Mouse (Mus musculus) lung, embryonic 14.5 days (tissue): ENCODE results near the gene Neurog1. TPM values are rescaled to one million over a fixed set of nuclear protein-coding genes. Genes with fewer than 3 reads are reported as not detected.

Experiments used
- ATAC-seq: fragments of 200-750 bp; cut with Nextera tagmentation; 2 replicates; pipeline ENCODE4 v1.8.0; 2017; ENCODE audit warnings: mild to moderate bottlenecking, moderate TSS enrichment, moderate library complexity; ENCODE audit not compliant: insufficient read depth
- DNase-seq: peaks from one replicate; pipeline ENCODE4 v3.0.0-alpha.2; 2015
- H3K27ac ChIP-seq: fragments of 300-500 bp; sonication (generic); 2 replicates; pipeline ENCODE4 v1.5.1; 2014; ENCODE audit warnings: low read depth, mild to moderate bottlenecking, moderate library complexity
- H3K27me3 ChIP-seq: fragments of 300-500 bp; sonication (generic); 2 replicates; pipeline ENCODE4 v1.6.1; 2014; ENCODE audit warnings: low read length, control low read depth; ENCODE audit not compliant: insufficient read depth
- H3K36me3 ChIP-seq: fragments of 300-500 bp; sonication (generic); 2 replicates; pipeline ENCODE4 v1.6.1; 2014; ENCODE audit warnings: control low read depth; ENCODE audit not compliant: insufficient read depth
- H3K4me1 ChIP-seq: fragments of 300-500 bp; sonication (generic); 2 replicates; pipeline ENCODE4 v1.6.1; 2014; ENCODE audit warnings: antibody characterized with exemption, control low read depth; ENCODE audit not compliant: insufficient read depth
- H3K4me2 ChIP-seq: fragments of 300-500 bp; sonication (generic); 2 replicates; pipeline ENCODE4 v1.6.1; 2014; ENCODE audit warnings: mild to moderate bottlenecking
- H3K4me3 ChIP-seq: fragments of 300-500 bp; sonication (generic); 2 replicates; pipeline ENCODE4 v1.5.1; 2014; ENCODE audit warnings: low read depth, low read length
- H3K9ac ChIP-seq: fragments of 300-500 bp; sonication (generic); 2 replicates; pipeline ENCODE4 v1.6.1; 2014
- H3K9me3 ChIP-seq: fragments of 300-500 bp; sonication (generic); 2 replicates; pipeline ENCODE4 v1.6.1; 2016; ENCODE audit warnings: low read depth, low read length, control low read depth
- CTCF ChIP-seq: IDR thresholded peaks from 2 replicates; pipeline ENCODE4 v1.5.1; 2016; ENCODE audit warnings: antibody characterized with exemption, low read depth
- WGBS: fragments of 180-500 bp; shearing (Covaris S2); extraction: QIAGEN DNeasy Blood & Tissue Kit; methylation state at CpG from one replicate; pipeline ENCODE4 v1.1.7; 2014; 5-methylcytosine and 5-hydroxymethylcytosine counted together
- polyA plus RNA-seq: library from polyadenylated mRNA; unstranded; fragments of >200 nt; fragmentation: Nextera tagmentation; extraction: Ambion mirVana; gene quantifications from 2 replicates; pipeline ENCODE4 v1.2.1, GENCODE M21; 2014

Neurog1 gene
- polyA plus RNA-seq, 1 experiment from 2014 or later: not detected

GRCm38 (mm10) chr13:56258196-56259020, 6.4 kb upstream of the Neurog1 start:
- ATAC-seq (no peak), DNase-seq (no peak)
- WGBS: 1% methylated on average over 52 of the region's 52 CpGs

GRCm38 (mm10) chr13:56257469-56258153, 5.6 kb upstream of the Neurog1 start:
- no peak for ATAC-seq
- Histone ChIP-seq H3K4me1 (no peaks in the 10 kb centered on the region), H3K4me3 (no peak overlapping the region), H3K36me3 (no peaks in the 10 kb centered on the region), H3K27me3 (peaks cover 99% of the 10 kb centered on the region), H3K27ac (no peak overlapping the region), H3K9me3 (no peaks in the 10 kb centered on the region), H3K4me2 (no peak overlapping the region), H3K9ac (no peak overlapping the region)
- TF ChIP-seq CTCF: no peak
- DNase-seq: no peak
- 5% methylated on average over 12 of the region's 12 CpGs for WGBS

More at GRCm38 (mm10) chr13:56258196-56259020, 6.4 kb upstream of the Neurog1 start:
- H3K9me3 ChIP-seq: no peaks in the 10 kb centered on the region
- no peaks in the 10 kb centered on the region for H3K4me1 ChIP-seq
- TF ChIP-seq CTCF: no peak
- H3K27me3 ChIP-seq: peaks cover 92% of the 10 kb centered on the region
- H3K36me3 ChIP-seq: no peaks in the 10 kb centered on the region
- peak overlapping the region; percentile 17; the same call in 1 of the 2 replicates for H3K4me3 ChIP-seq
- H3K4me2 ChIP-seq: peak overlapping the region; percentile 41
- H3K9ac ChIP-seq: no peak overlapping the region
- H3K27ac ChIP-seq: no peak overlapping the region

- Histone ChIP-seq H3K9ac (no peak overlapping the region), H3K4me2 (no peak overlapping the region), H3K27me3 (peaks cover 99% of the 10 kb centered on the region), H3K4me3 (no peak overlapping the region), H3K27ac (no peak overlapping the region), H3K9me3 (no peaks in the 10 kb centered on the region), H3K36me3 (no peaks in the 10 kb centered on the region), H3K4me1 (no peaks in the 10 kb centered on the region)
- DNase-seq: no peak
- 12% methylated on average over 14 of the region's 14 CpGs for WGBS
- no peak for ATAC-seq
- no peak for TF ChIP-seq CTCF
Observed at GRCm38 (mm10) chr13:56256716-56257299, 4.8 kb upstream of the Neurog1 start.

- Histone ChIP-seq H3K9ac (no peak overlapping the region), H3K4me1 (no peaks in the 10 kb centered on the region), H3K27ac (no peak overlapping the region), H3K4me3 (no peak overlapping the region), H3K36me3 (no peaks in the 10 kb centered on the region), H3K27me3 (peaks cover 100% of the 10 kb centered on the region), H3K9me3 (no peaks in the 10 kb centered on the region), H3K4me2 (no peak overlapping the region)
- no peak for ATAC-seq
- no peak for DNase-seq
- no peak for TF ChIP-seq CTCF
- 16% methylated on average over 3 of the region's 3 CpGs for WGBS
Observed at GRCm38 (mm10) chr13:56253379-56253778, 1.4 kb upstream of the Neurog1 start.

GRCm38 (mm10) chr13:56252783-56253182, 820 bp upstream of the Neurog1 start:
- no peak for TF ChIP-seq CTCF
- H3K9me3 ChIP-seq: no peaks in the 10 kb centered on the region
- DNase-seq (no peak), ATAC-seq (no peak)
- H3K4me2 ChIP-seq: no peak overlapping the region; the same call in 1 of the 2 replicates
- no peak overlapping the region for H3K27ac ChIP-seq
- no peaks in the 10 kb centered on the region for H3K4me1 ChIP-seq
- peak overlapping the region; percentile 31; the same call in 1 of the 2 replicates for H3K4me3 ChIP-seq
- H3K27me3 ChIP-seq: peaks cover 100% of the 10 kb centered on the region
- no peaks in the 10 kb centered on the region for H3K36me3 ChIP-seq
- H3K9ac ChIP-seq: no peak overlapping the region
- 8% methylated on average over 8 of the region's 8 CpGs for WGBS

- Histone ChIP-seq H3K4me1 (no peaks in the 10 kb centered on the region), H3K27ac (no peak overlapping the region), H3K36me3 (no peaks in the 10 kb centered on the region), H3K4me3 (peak overlapping the region; percentile 31; the same call in 1 of the 2 replicates), H3K9me3 (no peaks in the 10 kb centered on the region), H3K27me3 (peaks cover 100% of the 10 kb centered on the region), H3K4me2 (peak overlapping the region; percentile 60; the same call in 1 of the 2 replicates), H3K9ac (no peak overlapping the region)
- DNase-seq: peak; percentile 41
- no peak for ATAC-seq
- no peak for TF ChIP-seq CTCF
- 1% methylated on average over 59 of the region's 59 CpGs for WGBS
Observed at GRCm38 (mm10) chr13:56251176-56251923, 613 bp downstream of the Neurog1 start.
